Mouse (Mus musculus) ES-E14 (cell line): Measurements from ENCODE around the gene Bcl9l. TPM values are rescaled to one million over a fixed set of nuclear protein-coding genes. Genes with fewer than 3 reads are reported as not detected.

Experiments used
- DNase-seq: peaks from one replicate; pipeline ENCODE4 v3.0.0-alpha.2; 2013; ENCODE audit warnings: low read depth, low spot score
- H3K27ac ChIP-seq: 2 replicates; pipeline ENCODE4 v1.5.1; 2012; ENCODE audit warnings: low read depth, mild to moderate bottlenecking, low read length, moderate library complexity, mixed read lengths; ENCODE audit not compliant: poor library complexity, insufficient read depth, severe bottlenecking
- H3K36me3 ChIP-seq: 2 replicates; pipeline ENCODE4 v1.6.1; 2012; ENCODE audit warnings: mild to moderate bottlenecking, low read length, moderate library complexity, mixed read lengths; ENCODE audit not compliant: control insufficient read depth, poor library complexity, insufficient read depth, severe bottlenecking
- H3K4me1 ChIP-seq, 2 experiments: fragments of 150-350 bp in 1 of 2; sonication (generic) in 1 of 2; 2 replicates each; pipeline ENCODE4 v1.6.1; 2012; ENCODE audit warnings: low read length in 2 of 2, mild to moderate bottlenecking in 1 of 2, mixed read lengths in 1 of 2; ENCODE audit not compliant: control insufficient read depth in 2 of 2, insufficient read depth in 2 of 2, poor library complexity in 1 of 2
- H3K4me3 ChIP-seq, 2 experiments: fragments of 150-350 bp in 1 of 2; sonication (generic) in 1 of 2; 2 replicates each; pipeline ENCODE4 v1.5.1; 2012; ENCODE audit warnings: low read length in 2 of 2, low read depth in 1 of 2, mild to moderate bottlenecking in 1 of 2, mixed read lengths in 1 of 2; ENCODE audit not compliant: insufficient read depth in 1 of 2, poor library complexity in 1 of 2, severe bottlenecking in 1 of 2
- H3K9ac ChIP-seq: 2 replicates; pipeline ENCODE4 v1.6.1; 2012; ENCODE audit warnings: low read depth, mild to moderate bottlenecking, low read length, mixed read lengths; ENCODE audit not compliant: poor library complexity, insufficient read depth, severe bottlenecking
- H3K9me3 ChIP-seq: fragments of 150-350 bp; sonication (generic); 2 replicates; pipeline ENCODE4 v1.6.1; 2012; ENCODE audit warnings: low read depth, mild to moderate bottlenecking, low read length; ENCODE audit not compliant: control insufficient read depth, insufficient read depth
- CHD2 ChIP-seq: IDR thresholded peaks from 2 replicates; pipeline ENCODE4 v1.6.1; 2014; ENCODE audit warnings: mild to moderate bottlenecking, low read depth, low read length, inconsistent platforms
- HCFC1 ChIP-seq: IDR thresholded peaks from 2 replicates; pipeline ENCODE4 v1.6.1; 2012; ENCODE audit warnings: low read length, inconsistent platforms, borderline replicate concordance; ENCODE audit not compliant: insufficient read depth
- MAFK ChIP-seq: IDR thresholded peaks from 2 replicates; pipeline ENCODE4 v1.6.1; 2014; ENCODE audit warnings: mild to moderate bottlenecking, low read depth, low read length, inconsistent platforms; ENCODE audit not compliant: insufficient read depth
- ZC3H11A ChIP-seq: IDR thresholded peaks from 2 replicates; pipeline ENCODE4 v1.6.1; 2012; ENCODE audit warnings: low read depth, mild to moderate bottlenecking, inconsistent platforms, low read length, borderline replicate concordance
- ZNF384 ChIP-seq: IDR thresholded peaks from 2 replicates; pipeline ENCODE4 v1.6.1; 2012; ENCODE audit warnings: low read depth, low read length, inconsistent platforms
- in situ Hi-C, 2 experiments: fragments of 600-800 bp; cut with MboI; formaldehyde crosslinking; loops; one replicate each; pipeline ENCODE4 v1.15.1; 2025; ENCODE audit warnings: low sequenced_read_pairs in 2 of 2, inconsistent platforms in 1 of 2; ENCODE audit not compliant: unreplicated experiment in 2 of 2
- total RNA-seq: library from RNA; depleted of rRNA; stranded (reverse); fragments of 300-350 nt; gene quantifications from 2 replicates; pipeline ENCODE4 v1.2.3, GENCODE M21; 2012

The Bcl9l gene
- total RNA-seq, 1 experiment = 6.7 TPM

DNA sequence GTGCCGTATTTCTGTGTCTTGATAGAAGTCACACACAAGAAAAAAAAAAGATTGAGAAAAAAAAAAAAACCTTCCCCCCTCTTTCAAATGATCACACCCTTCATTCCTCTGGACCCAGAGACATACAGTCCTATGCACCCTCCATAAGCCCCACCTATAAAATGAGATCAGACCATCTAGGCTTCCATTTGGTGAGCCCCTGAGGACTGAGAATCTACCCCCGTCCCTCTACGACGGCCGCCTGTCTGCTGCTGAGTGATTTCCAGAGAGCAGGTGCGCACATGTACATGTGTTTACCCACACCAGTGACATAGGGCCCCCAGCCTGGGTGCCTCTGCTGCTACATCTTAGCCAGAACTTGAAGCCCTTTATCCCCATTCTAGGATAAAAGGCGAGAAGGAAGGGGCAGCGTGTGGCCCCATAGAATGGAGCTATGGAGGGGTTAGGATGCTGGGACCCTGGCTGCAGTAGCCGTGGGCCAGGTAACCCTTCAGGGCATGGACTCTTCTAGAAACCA, 27.8 kb downstream of the Bcl9l start:
- H3K9me3 ChIP-seq = no peaks in the 10 kb centered on the region
- peaks cover 0 to 15% of the 10 kb centered on the region in 2 experiments; a peak in 2 of 4 replicates for H3K4me1 ChIP-seq
- no peak overlapping the region for H3K9ac ChIP-seq
- DNase-seq = no peak
- peaks cover 18% of the 10 kb centered on the region; the same call in 1 of the 2 replicates for H3K36me3 ChIP-seq
- TF ChIP-seq ZNF384 = no peak
- TF ChIP-seq ZC3H11A = no peak
- TF ChIP-seq CHD2 = no peak
- no peak for TF ChIP-seq MAFK
- no peak overlapping the region for H3K27ac ChIP-seq
- in situ Hi-C loops = no loop called here
- H3K4me3 ChIP-seq = no peak overlapping the region; a peak in 1 of 4 replicates

DNA sequence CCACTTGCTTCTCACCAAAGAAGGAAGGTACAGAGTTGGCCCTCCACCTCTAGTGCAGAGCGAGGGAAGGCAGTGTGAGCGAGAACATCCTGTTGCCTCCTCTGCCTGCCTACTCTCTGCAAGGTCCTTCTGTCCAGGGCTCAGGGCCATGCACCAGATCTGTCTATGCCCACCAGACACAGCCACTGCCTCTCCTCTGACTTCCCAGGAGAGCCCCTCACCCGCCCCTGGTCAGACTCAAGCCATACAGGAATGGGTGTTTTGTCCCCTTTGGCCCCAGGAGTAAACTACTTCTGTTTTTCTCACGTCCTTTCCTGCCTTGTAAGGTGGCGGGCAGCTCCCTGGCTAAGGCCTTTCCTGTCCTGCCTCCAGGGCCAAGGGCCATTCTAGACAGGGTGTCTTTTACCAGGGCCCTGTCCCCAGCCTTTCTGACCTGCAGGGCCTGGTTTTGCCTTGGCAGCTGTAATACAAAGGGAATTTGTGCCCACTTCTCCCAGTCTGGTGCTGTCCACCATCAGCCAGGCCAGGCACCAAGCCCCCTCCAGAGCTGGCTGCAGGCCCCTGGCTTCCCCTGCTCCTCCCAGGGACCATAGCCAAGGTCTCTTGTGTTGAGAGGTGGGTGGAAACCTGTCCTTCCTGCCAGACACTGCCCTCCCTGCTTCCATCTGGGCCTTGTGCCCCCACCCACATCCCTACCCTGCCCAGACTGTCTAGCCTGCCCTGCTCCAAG, 28.4 kb downstream of the Bcl9l start:
- TF ChIP-seq ZNF384 = no peak
- TF ChIP-seq HCFC1 = no peak
- TF ChIP-seq CHD2 = no peak
- TF ChIP-seq ZC3H11A = no peak
- no peak for TF ChIP-seq MAFK
- in situ Hi-C loops = no loop called here

DNA sequence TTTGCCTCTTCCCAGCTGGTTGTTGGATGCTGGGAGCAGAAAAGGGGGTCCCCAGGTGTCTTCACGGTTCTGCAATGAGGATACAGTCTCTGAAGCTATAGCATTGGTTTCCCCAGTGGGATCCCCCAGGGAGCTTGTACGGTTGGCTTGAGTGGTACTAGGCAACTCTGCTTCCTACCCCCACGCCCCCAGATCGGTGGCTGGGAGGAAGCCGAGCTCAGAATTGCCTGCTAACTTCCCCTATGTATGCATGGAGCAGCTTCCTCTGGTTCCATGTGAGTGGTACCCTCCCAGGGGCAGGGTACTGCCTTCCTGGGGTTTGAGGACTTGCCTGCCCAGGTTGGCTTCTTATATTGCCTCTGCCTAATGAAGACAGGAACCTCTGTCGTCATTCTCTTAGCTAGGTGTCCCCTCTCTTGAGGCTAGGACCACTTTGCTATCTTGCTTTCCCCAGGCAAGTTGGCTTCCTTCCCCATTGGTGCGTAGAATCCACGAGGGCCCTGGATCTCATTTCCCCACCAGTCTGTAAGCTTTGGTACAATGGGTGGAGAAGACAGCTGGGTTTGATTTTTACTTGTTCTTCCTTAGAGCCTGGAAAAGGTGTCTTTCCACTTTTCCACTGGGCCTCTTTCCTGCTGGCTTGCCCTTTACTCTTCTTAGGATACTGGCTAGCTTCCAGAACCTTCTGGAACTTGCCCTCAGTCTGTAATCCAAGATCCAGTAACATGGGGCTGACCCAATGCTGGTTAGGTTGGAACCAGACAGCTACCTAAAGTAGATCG, 29.5 kb downstream of the Bcl9l start:
- H3K9ac ChIP-seq = no peak overlapping the region
- no peak for DNase-seq
- H3K9me3 ChIP-seq = no peaks in the 10 kb centered on the region
- H3K4me1 ChIP-seq = peaks cover 0 to 12% of the 10 kb centered on the region in 2 experiments; a peak in 2 of 4 replicates
- H3K4me3 ChIP-seq = no peak overlapping the region
- H3K36me3 ChIP-seq = peaks cover 7% of the 10 kb centered on the region; the same call in 1 of the 2 replicates
- no peak overlapping the region for H3K27ac ChIP-seq
- in situ Hi-C loops = no loop called here
- TF ChIP-seq ZNF384 (no peak), ZC3H11A (no peak), MAFK (no peak), HCFC1 (no peak), CHD2 (no peak)

More for the DNA sequence above, 28.4 kb downstream of the Bcl9l start:
- H3K9ac ChIP-seq = no peak overlapping the region
- no peak overlapping the region for H3K27ac ChIP-seq
- peaks cover 0 to 15% of the 10 kb centered on the region in 2 experiments; a peak in 2 of 4 replicates for H3K4me1 ChIP-seq
- no peak overlapping the region for H3K4me3 ChIP-seq
- no peaks in the 10 kb centered on the region for H3K9me3 ChIP-seq
- H3K36me3 ChIP-seq = peaks cover 17% of the 10 kb centered on the region; the same call in 1 of the 2 replicates
- no peak for DNase-seq

DNA sequence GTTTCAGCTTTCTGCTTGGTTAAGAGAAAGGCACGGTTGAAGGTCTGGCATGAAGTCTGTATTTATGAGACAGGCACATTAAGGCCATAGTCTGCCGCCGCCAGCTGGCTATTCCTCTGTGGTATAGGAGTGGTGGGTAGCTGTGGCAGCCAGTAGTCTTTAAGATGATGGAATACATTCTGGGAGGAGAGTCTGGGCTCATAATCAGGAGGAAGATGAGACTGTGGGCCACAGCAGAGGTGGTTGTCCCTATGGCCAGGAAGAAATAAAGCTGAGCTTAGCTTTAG, 30.0 kb downstream of the Bcl9l start:
- Histone ChIP-seq H3K9ac (no peak overlapping the region), H3K9me3 (no peaks in the 10 kb centered on the region), H3K27ac (no peak overlapping the region), H3K4me1 (peaks cover 0 to 12% of the 10 kb centered on the region in 2 experiments; a peak in 2 of 4 replicates), H3K4me3 (no peak overlapping the region), H3K36me3 (0 out of 2 replicates have a peak, but pooled peaks cover 2% of the 10 kb centered on the region)
- TF ChIP-seq ZNF384 (no peak), MAFK (no peak), CHD2 (no peak), ZC3H11A (no peak), HCFC1 (no peak)
- DNase-seq = no peak
- in situ Hi-C loops = no loop called here
